Mouse (Mus musculus) heart, embryonic 13.5 days (tissue): ENCODE data around the gene Itgb5. TPM values are rescaled to one million over a fixed set of nuclear protein-coding genes. Genes with fewer than 3 reads are reported as not detected.

ENCODE experiments used
- ATAC-seq: fragments of 200-750 bp; cut with Nextera tagmentation; 2 replicates; pipeline ENCODE4 v1.8.0; 2017; ENCODE audit warnings: moderate TSS enrichment; ENCODE audit not compliant: insufficient number of reproducible peaks, low FRiP score, low TSS enrichment; ENCODE audit errors: extremely low read depth
- H3K27ac ChIP-seq: fragments of 300-500 bp; sonication (generic); replicated peaks from 2 replicates; pipeline ENCODE4 v1.5.1; 2015; ENCODE audit warnings: moderate library complexity, mild to moderate bottlenecking, inconsistent platforms
- H3K27me3 ChIP-seq: fragments of 300-500 bp; sonication (generic); replicated peaks from 2 replicates; pipeline ENCODE4 v1.6.1; 2015; ENCODE audit warnings: mild to moderate bottlenecking, inconsistent platforms
- H3K36me3 ChIP-seq: fragments of 300-500 bp; sonication (generic); 2 replicates; pipeline ENCODE4 v1.6.1; 2015; ENCODE audit warnings: mild to moderate bottlenecking, inconsistent platforms
- H3K4me1 ChIP-seq: fragments of 300-500 bp; sonication (generic); 2 replicates; pipeline ENCODE4 v1.6.1; 2015; ENCODE audit warnings: inconsistent platforms
- H3K4me2 ChIP-seq: fragments of 300-500 bp; sonication (generic); 2 replicates; pipeline ENCODE4 v1.6.1; 2015; ENCODE audit warnings: inconsistent platforms, mild to moderate bottlenecking, moderate library complexity
- H3K4me3 ChIP-seq: fragments of 300-500 bp; sonication (generic); 2 replicates; pipeline ENCODE4 v1.5.1; 2015; ENCODE audit warnings: moderate library complexity, mild to moderate bottlenecking, inconsistent platforms
- H3K9ac ChIP-seq: fragments of 300-500 bp; sonication (generic); 2 replicates; pipeline ENCODE4 v1.6.1; 2015; ENCODE audit warnings: inconsistent platforms, mild to moderate bottlenecking, moderate library complexity
- H3K9me3 ChIP-seq: fragments of 300-500 bp; sonication (generic); 2 replicates; pipeline ENCODE4 v1.6.1; 2016; ENCODE audit warnings: inconsistent platforms
- WGBS: fragments of 180-500 bp; shearing (Covaris S2); methylation state at CpG from one replicate; pipeline ENCODE4 v1.1.7; 2015; ENCODE audit warnings: mixed read lengths; 5-methylcytosine and 5-hydroxymethylcytosine counted together
- polyA plus RNA-seq: library from polyadenylated mRNA; unstranded; fragments of >200 nt; fragmentation: Nextera tagmentation; extraction: Ambion mirVana; gene quantifications from 2 replicates; pipeline ENCODE4 v1.2.1, GENCODE M21; 2015

The Itgb5 gene
- polyA plus RNA-seq, 1 experiment from 2014 or later: 37.6 TPM

DNA sequence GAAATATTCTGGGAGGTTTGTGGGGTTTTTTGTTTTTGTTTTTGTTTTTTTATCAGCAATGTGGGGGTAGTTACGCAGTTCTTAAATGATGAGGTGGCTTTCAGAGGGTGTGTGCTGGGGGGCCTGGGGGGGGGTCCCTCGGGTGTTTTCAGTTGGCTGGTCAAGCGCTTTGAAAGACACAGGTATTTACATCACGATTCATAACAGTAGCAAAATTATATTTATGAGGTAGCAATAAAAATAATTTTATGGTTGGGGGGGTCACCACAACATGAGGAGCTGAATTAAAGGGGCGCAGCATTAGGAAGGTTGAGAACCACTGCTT, 3.9 kb downstream of the Itgb5 start:
- Histone ChIP-seq H3K27me3 (peaks cover 7% of the 10 kb centered on the region; the same call in 1 of the 2 replicates), H3K36me3 (peaks cover 3% of the 10 kb centered on the region; the same call in 1 of the 2 replicates), H3K4me1 (peaks cover 62% of the 10 kb centered on the region), H3K4me2 (peak overlapping the region; percentile 69), H3K9ac (peak overlapping the region; percentile 70), H3K4me3 (peak overlapping the region; percentile 45), H3K27ac (peak overlapping the region; percentile 70), H3K9me3 (no peaks in the 10 kb centered on the region)
- 12% methylated on average over 5 of the region's 5 CpGs for WGBS
- no peak for ATAC-seq

DNA sequence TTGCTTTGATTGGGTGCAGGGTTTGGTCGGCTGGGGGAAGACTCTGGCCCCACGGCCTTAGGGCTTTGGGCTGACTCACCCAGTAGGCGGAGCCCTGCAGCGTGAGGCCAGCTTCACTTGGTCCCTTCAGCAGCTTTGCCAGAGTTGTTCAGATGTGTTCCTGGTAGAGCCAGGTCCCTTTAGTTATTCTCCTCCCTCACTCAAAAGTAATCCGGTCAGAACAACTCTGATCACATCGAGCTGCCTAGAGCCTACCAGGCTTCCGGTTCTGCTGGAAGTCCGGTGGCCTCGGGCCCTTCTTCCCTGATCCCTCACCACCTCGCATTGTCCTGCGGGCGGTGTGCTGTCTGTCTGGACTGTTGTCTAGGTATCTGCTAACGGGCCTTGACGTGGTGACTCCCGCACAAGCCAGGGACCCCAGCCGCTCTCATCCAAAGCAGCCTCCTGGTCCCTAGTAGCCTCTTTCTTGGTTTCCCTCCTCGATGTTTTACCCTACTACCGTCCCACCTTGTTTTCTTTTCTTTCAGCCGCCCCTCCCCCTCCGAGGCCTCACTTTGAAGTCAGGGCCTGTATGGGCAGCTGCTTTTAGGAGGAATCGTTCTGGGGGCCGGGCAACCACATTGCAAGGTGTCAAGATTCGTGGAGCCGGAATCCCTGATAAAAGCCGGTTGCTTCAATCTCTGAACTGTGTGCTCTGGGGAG, 4.5 kb downstream of the Itgb5 start:
- H3K4me1 ChIP-seq: peaks cover 58% of the 10 kb centered on the region
- 3% methylated on average over 25 of the region's 25 CpGs for WGBS
- peaks cover 3% of the 10 kb centered on the region; the same call in 1 of the 2 replicates for H3K36me3 ChIP-seq
- H3K9ac ChIP-seq: peak overlapping the region; percentile 70
- peak overlapping the region; percentile 70 for H3K27ac ChIP-seq
- H3K4me3 ChIP-seq: peak overlapping the region; percentile 45
- H3K27me3 ChIP-seq: peaks cover 7% of the 10 kb centered on the region; the same call in 1 of the 2 replicates
- H3K4me2 ChIP-seq: peak overlapping the region; percentile 69
- H3K9me3 ChIP-seq: no peaks in the 10 kb centered on the region
- ATAC-seq: no peak

DNA sequence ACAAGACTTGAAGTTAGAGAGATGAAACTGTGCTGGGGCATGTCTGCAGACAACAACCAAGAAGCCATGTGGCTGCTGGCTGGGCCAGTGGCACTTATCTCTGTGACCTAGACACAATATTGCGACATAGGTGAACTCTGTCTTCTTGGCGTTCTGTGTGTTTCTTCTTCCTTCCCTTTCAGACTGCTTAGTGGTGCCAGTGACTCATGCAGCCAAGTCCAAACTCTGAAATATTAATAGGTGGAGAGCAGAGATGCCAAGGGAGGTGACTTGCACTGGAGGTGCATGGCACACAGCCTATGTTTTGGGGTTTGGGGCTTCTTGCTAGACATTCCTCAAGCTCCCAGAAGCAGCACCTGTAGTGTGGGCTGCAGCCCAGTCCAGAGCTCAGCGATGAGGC, 7.2 kb downstream of the Itgb5 start:
- 67% methylated on average over 3 of the region's 3 CpGs for WGBS
- Histone ChIP-seq H3K36me3 (peaks cover 3% of the 10 kb centered on the region; the same call in 1 of the 2 replicates), H3K4me3 (no peak overlapping the region), H3K27ac (no peak overlapping the region), H3K27me3 (no peaks in the 10 kb centered on the region), H3K4me1 (peaks cover 63% of the 10 kb centered on the region), H3K4me2 (no peak overlapping the region), H3K9me3 (no peaks in the 10 kb centered on the region), H3K9ac (no peak overlapping the region)
- no peak for ATAC-seq

DNA sequence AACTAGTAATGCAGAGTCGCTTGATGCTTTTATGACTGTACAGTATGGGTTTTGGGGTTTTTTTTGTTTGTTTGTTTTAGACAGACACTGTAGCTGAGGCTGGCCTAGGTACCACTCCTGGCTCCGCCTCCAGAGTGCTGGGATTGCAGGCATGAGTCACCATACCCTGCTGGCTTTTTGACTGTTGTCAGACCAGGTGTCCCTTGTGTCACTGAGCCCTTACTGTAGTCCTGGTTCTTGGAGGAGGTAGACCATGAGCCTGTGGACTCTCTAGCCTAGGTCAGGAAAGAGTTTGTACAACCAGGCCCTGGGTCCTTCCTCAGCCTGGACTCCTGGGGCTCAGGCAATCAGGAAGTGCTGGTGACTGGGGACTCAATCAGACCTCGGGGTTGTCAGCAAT, 7.7 kb downstream of the Itgb5 start:
- no peaks in the 10 kb centered on the region for H3K27me3 ChIP-seq
- H3K4me3 ChIP-seq: no peak overlapping the region
- H3K4me1 ChIP-seq: peaks cover 63% of the 10 kb centered on the region
- H3K4me2 ChIP-seq: no peak overlapping the region
- H3K9me3 ChIP-seq: no peaks in the 10 kb centered on the region
- H3K27ac ChIP-seq: 0 out of 2 replicates have a peak overlapping the region, but pooled peaks have one; percentile 2
- no peak for ATAC-seq
- no peak overlapping the region for H3K9ac ChIP-seq
- H3K36me3 ChIP-seq: peaks cover 3% of the 10 kb centered on the region; the same call in 1 of the 2 replicates
- 60% methylated on average over 3 of the region's 3 CpGs for WGBS

DNA sequence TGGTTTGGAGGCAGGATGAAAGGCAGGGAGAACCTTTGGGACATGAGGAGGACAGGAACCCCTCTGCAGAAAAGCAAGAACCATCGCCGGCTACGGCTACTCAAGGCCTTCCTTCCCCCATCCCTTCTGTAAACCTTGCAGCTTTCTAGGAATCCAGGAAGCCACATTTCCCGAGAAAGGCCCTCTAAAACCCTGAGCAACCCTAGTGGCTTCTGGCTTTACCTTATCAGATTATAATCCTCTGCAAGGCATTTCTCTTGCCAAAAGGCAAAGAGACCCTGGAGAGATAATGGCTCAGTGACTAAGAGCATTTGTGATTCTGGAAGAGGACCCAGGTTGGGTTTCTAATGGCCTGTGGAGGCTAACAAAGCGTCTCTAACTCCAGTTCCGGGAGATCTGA, 11.2 kb downstream of the Itgb5 start:
- Histone ChIP-seq H3K36me3 (peaks cover 8% of the 10 kb centered on the region; the same call in 1 of the 2 replicates), H3K4me1 (peaks cover 39% of the 10 kb centered on the region), H3K4me2 (no peak overlapping the region), H3K27me3 (no peaks in the 10 kb centered on the region), H3K27ac (no peak overlapping the region), H3K4me3 (no peak overlapping the region), H3K9ac (peak overlapping the region; percentile 19; the same call in 1 of the 2 replicates), H3K9me3 (no peaks in the 10 kb centered on the region)
- ATAC-seq: no peak
- whole genome bisulfite sequencing: 47% methylated on average over 6 of the region's 6 CpGs

DNA sequence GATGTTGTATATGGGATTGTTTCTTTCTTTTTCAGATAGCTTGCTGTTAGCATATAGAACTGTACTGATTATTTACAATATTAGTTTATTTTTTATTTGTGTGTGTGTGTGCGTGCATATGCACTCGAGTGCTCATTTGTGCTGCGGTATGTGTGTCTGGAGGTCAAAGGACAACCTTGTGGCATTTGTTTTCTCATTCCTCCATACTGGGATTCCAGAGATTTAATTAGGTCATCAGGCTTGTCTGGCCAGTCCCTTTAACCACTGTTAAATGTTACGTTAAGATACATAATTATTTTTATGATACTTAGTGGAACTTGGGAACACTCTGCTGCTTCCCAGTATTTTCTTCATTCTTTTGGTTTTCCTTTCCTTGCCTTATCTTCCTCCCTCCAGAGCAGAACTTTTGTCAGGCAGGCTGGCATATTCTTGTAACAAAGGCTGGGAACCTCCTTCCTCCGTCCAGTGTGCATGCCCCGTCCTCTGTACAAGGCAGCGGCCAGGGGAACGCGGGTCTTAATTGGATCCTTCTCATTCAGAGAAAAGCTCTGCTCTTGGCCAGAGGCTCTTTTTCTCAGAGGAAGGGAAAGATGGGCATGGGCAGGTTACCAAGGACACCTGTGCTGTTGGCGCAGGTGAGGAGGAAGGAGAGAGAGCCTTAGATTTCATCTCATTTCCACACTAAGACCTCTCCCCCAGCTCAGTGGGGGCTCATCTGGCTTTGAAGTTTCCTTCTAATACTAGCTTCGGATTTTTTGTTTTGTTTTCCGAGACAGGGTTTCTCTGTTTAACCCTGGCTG, 12.8 kb downstream of the Itgb5 start:
- Histone ChIP-seq H3K27ac (no peak overlapping the region), H3K9ac (no peak overlapping the region), H3K27me3 (no peaks in the 10 kb centered on the region), H3K4me2 (no peak overlapping the region), H3K4me1 (peaks cover 27% of the 10 kb centered on the region), H3K9me3 (no peaks in the 10 kb centered on the region), H3K36me3 (peaks cover 24% of the 10 kb centered on the region), H3K4me3 (no peak overlapping the region)
- no peak for ATAC-seq
- WGBS: 73% methylated on average over 12 of the region's 12 CpGs

GRCm38 (mm10) chr16:33844150-33844611, 14.7 kb downstream of the Itgb5 start:
- no peak for ATAC-seq
- 66% methylated on average over 4 of the region's 4 CpGs for WGBS
- Histone ChIP-seq H3K4me3 (no peak overlapping the region), H3K4me2 (no peak overlapping the region), H3K9me3 (no peaks in the 10 kb centered on the region), H3K9ac (no peak overlapping the region), H3K27ac (no peak overlapping the region), H3K4me1 (peaks cover 19% of the 10 kb centered on the region), H3K36me3 (peaks cover 20% of the 10 kb centered on the region), H3K27me3 (no peaks in the 10 kb centered on the region)

- H3K4me1 ChIP-seq: peaks cover 19% of the 10 kb centered on the region
- H3K4me3 ChIP-seq: no peak overlapping the region
- H3K36me3 ChIP-seq: peaks cover 20% of the 10 kb centered on the region
- ATAC-seq: no peak
- H3K27me3 ChIP-seq: no peaks in the 10 kb centered on the region
- WGBS: 86% methylated on average over 6 of the region's 6 CpGs
- H3K9me3 ChIP-seq: no peaks in the 10 kb centered on the region
- H3K27ac ChIP-seq: no peak overlapping the region
- no peak overlapping the region for H3K9ac ChIP-seq
- H3K4me2 ChIP-seq: no peak overlapping the region
Measured at GRCm38 (mm10) chr16:33844866-33845265, 15.4 kb downstream of the Itgb5 start.

GRCm38 (mm10) chr16:33853271-33853670, 23.8 kb downstream of the Itgb5 start:
- Histone ChIP-seq H3K9me3 (no peaks in the 10 kb centered on the region), H3K9ac (no peak overlapping the region), H3K27ac (no peak overlapping the region), H3K4me3 (no peak overlapping the region), H3K4me1 (peaks cover 8% of the 10 kb centered on the region; the same call in 1 of the 2 replicates), H3K36me3 (peaks cover 7% of the 10 kb centered on the region), H3K4me2 (no peak overlapping the region), H3K27me3 (no peaks in the 10 kb centered on the region)
- no peak for ATAC-seq

GRCm38 (mm10) chr16:33858766-33859165, 29.3 kb downstream of the Itgb5 start:
- no peak overlapping the region for H3K4me2 ChIP-seq
- ATAC-seq: no peak
- H3K36me3 ChIP-seq: no peaks in the 10 kb centered on the region
- H3K27me3 ChIP-seq: no peaks in the 10 kb centered on the region
- H3K9me3 ChIP-seq: no peaks in the 10 kb centered on the region
- 54% methylated on average over 2 of the region's 2 CpGs for WGBS
- H3K4me3 ChIP-seq: no peak overlapping the region
- peaks cover 35% of the 10 kb centered on the region for H3K4me1 ChIP-seq
- H3K9ac ChIP-seq: no peak overlapping the region
- H3K27ac ChIP-seq: no peak overlapping the region

GRCm38 (mm10) chr16:33859380-33859779, 29.9 kb downstream of the Itgb5 start:
- Histone ChIP-seq H3K9me3 (no peaks in the 10 kb centered on the region), H3K27ac (peak overlapping the region; percentile 59; the same call in 1 of the 2 replicates), H3K36me3 (no peaks in the 10 kb centered on the region), H3K4me2 (peak overlapping the region; percentile 51), H3K4me3 (no peak overlapping the region), H3K27me3 (no peaks in the 10 kb centered on the region), H3K4me1 (peaks cover 35% of the 10 kb centered on the region), H3K9ac (no peak overlapping the region)
- WGBS: 36% methylated on average over 5 of the region's 5 CpGs
- no peak for ATAC-seq
